Comparison of ENCODE assay signal across 22 mouse cellular contexts in the genomic region with DNA sequence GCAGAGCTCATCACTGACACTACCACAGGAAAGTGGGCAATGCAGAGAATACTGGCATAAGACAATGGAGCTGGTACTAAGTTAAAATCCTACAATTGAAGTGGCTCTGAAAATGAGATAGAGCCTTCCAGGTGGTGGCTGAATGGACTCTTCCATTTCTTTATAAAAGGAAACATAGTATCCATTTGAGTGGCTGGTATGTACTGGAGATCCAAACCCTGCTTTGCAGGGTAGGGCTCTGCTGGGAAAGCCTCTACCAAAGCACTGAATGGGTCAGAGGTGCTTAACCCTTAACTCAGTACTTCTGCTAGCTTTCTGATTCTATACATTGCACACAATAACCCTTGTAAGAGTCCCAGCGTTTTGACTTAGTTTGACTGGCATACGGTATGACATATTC. TPM values are rescaled to one million over a fixed set of nuclear protein-coding genes. Genes with fewer than 3 reads are reported as not detected.
DNase-seq lines count a peak whose midpoint lies in the region.
"Had no signal": no experiment of that assay in that cellular context is flagged by ENCODE, and none has a peak within 500 bp of the region (broad histone marks: within the 10 kb centered on the region; RNA-seq: fewer than 3 reads in every experiment).

No protein-coding gene starts in this region.

- peak; percentile 4 for DNase-seq in adrenal gland, postnatal 10 days
- DNase-seq in heart, adult 11 months = peak; percentile 92
- peak; percentile 37 for DNase-seq in testis, postnatal 10 days (ENCODE audit: low spot score)
- DNase-seq in testis, postnatal 14 days (ENCODE audit: low spot score) = peak; percentile 60
- peak; percentile 19 for DNase-seq in urinary bladder, adult 2 months (ENCODE audit: low spot score)

RNA-seq across cellular contexts. Expression of gene Gm5799, which starts 8.9 kb away (rescaled TPM):
- under 1 TPM in 1 of 2 experiments, not detected in 1; 0.27 TPM for total RNA-seq in adrenal gland, postnatal 10 days (2021)
- not detected in 2 replicates for polyA plus RNA-seq in urinary bladder, adult 2 months (2012; rRNA removed)
- total RNA-seq: adrenal gland, adult 2 months; adrenal gland, adult 8-10 months; adrenal gland, postnatal 14 days; adrenal gland, postnatal 25 days; adrenal gland, postnatal 36 days; adrenal gland, postnatal 4 days; CH12.LX; ES-E14; G1E; MEL had no signal
- polyA plus RNA-seq: activated CD4-positive, CD25-positive, alpha-beta regulatory T cell, adult 4 months; adrenal gland, adult 2 months; brain, embryonic 14.5 days; CD4-positive, CD25-positive, alpha-beta regulatory T cell, adult 4 months; cerebellum, adult 2 months; G1E had no signal

RNA-seq across cellular contexts. Expression of gene Gm17654, which starts 26.7 kb away (rescaled TPM):
- total RNA-seq in adrenal gland, postnatal 10 days (2021) = not detected
- not detected in 2 replicates for polyA plus RNA-seq in urinary bladder, adult 2 months (2012; rRNA removed)
- total RNA-seq: adrenal gland, adult 18-20 months; adrenal gland, adult 2 months; adrenal gland, adult 8-10 months; adrenal gland, postnatal 14 days; adrenal gland, postnatal 25 days; adrenal gland, postnatal 36 days; adrenal gland, postnatal 4 days; CH12.LX; ES-E14; G1E; MEL had no signal
- polyA plus RNA-seq: activated CD4-positive, CD25-positive, alpha-beta regulatory T cell, adult 4 months; adrenal gland, adult 2 months; brain, embryonic 14.5 days; C2C12; CD4-positive, CD25-positive, alpha-beta regulatory T cell, adult 4 months; cerebellum, adult 2 months; G1E; Patski had no signal

RNA-seq across cellular contexts. Expression of gene Gm10375, which starts 55.5 kb away (rescaled TPM):
- not detected for total RNA-seq in adrenal gland, postnatal 10 days (2021)
- polyA plus RNA-seq in urinary bladder, adult 2 months (2012; rRNA removed) = not detected in 2 replicates
- total RNA-seq: adrenal gland, adult 18-20 months; adrenal gland, adult 2 months; adrenal gland, adult 8-10 months; adrenal gland, postnatal 14 days; adrenal gland, postnatal 25 days; adrenal gland, postnatal 36 days; adrenal gland, postnatal 4 days; CH12.LX; ES-E14; G1E; MEL had no signal
- polyA plus RNA-seq: activated CD4-positive, CD25-positive, alpha-beta regulatory T cell, adult 4 months; adrenal gland, adult 2 months; brain, embryonic 14.5 days; C2C12; CD4-positive, CD25-positive, alpha-beta regulatory T cell, adult 4 months; cerebellum, adult 2 months; G1E; Patski had no signal

Comparison
In these comparisons a context has a peak if more than half of its experiments do, and no peak if none do; other contexts are left out.
1. Peak in every context shown above with its lines: DNase-seq.
2. DNase-seq: peak in every context shown above with its lines; median percentile 92 in heart, adult 11 months; 60 in testis, postnatal 14 days; 37 in testis, postnatal 10 days; 19 in urinary bladder, adult 2 months; 4 in adrenal gland, postnatal 10 days.